Mouse (Mus musculus) R1 (cell line): ENCODE measurements around the gene Ppp1r3a.
A peak's percentile ranks its signal among the peaks of the same experiment; 100 is the strongest.
"Not testable (repeated sequence)": the region's sequence is repeated elsewhere in the genome, so short reads cannot be mapped to it uniquely, and the experiment has no call there.

Experiments used
- DNase-seq: peaks from one replicate; pipeline ENCODE4 v3.0.0-alpha.2; 2018; ENCODE audit warnings: low read depth, low spot score

Gene Ppp1r3a

DNA sequence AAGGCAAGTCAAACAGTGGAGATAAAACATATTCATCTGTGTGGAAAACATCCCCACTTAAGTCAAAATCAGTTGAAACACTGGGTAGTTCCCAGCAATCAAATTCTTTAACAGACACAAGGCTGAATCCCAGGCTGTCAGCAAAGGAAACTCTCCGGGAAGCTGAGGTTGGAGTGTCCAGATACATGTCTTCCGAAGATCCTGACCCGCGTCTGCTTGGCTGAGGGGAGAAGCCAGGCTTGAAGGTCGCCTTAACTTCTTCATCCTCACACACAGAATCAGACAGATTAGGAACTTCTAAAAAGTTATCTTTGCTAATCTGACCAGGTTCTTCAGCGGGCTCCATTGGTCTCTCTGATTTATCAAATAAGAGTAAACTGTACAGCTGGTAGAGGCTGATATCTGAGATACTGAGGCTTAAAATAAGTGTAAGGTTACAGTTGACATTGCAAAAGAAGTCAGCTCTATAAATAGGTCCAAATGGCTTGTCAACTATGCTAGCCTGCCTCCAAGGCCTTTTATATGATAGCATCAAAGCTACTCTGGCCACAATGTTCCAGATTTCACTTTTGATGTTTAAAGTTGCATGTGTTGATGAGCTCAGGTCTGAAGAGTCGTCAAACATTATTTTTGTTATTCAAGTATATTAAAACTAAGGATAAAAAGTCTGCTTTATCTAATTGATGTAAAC lies at the start of gene Ppp1r3a:
Gene Ppp1r3a, minus strand, starts transcription at position 374 of the 691 bp plus-strand sequence.
- no peak for DNase-seq

DNA sequence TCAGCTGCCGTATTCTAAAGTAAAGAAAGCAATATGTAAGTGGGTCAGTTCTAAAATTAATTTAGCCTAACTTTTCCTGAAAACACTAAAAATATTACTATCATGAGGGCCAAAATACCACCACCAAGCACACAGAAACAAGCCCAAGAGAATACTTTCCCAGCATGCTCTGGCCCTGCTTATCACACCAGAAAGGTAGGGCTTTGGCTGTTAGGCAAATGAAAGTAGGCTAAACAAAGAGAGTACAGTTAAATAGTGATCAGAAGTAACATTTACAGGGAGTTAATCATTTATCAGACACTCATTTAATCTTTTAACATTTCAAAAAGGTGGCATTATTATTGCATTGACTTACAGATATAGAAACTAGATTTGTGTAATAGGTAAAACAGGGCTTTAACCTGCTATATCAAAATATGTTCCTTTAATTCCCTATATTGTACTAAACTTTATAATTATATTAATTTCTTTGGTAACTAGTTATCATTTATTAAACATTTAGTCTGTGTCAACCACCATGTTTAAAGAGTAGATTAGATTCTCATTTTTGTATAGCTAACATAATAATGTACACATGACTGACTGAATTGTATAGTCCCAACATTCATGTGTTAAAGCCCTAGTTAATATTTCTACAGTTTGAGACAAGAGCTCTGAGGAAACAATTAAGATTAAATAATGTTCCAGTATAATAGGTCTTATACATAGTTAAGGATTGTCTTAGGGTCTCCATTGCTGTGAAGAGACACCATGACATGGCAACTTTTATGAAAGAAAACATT lies 32.3 kb upstream of the Ppp1r3a start:
- no peak for DNase-seq

DNA sequence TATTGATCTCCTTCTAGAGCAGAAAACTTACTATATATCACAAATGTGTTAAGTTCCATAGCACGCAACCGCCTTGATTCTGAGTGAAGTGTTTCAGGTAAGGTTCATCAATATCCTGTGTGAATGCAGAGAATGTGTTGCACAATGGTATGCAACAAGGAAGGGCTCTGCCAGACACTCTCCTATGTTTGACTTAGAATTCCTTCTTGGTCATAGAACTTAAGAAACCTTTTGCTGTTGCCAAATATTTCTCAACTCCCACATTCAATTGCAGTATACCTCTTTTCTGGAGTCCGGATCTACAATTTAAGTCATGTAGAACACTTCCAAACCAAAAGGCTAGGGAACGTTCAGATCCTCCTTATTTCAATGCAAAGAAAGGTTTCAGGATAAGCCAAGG lies 22.8 kb upstream of the Ppp1r3a start:
- no peak for DNase-seq

DNA sequence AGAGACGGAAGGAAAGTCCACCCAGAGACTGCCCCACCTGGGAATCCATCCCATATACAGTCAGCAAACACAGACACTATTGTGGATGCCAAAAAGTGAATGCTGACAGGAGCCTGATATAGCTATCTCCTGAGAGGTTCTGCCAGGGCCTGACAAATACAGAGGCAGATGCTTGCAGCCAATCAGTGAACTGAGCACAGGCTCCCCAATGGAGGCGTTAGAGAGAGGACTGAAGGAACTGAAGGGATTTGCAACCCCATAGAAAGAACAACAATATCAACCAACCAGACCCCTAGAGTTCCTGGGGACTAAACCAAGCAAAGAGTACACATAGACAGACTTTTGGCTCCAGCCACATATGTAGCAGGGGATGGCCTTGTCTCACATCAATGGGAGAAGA lies 16.6 kb upstream of the Ppp1r3a start:
- DNase-seq = no peak

DNA sequence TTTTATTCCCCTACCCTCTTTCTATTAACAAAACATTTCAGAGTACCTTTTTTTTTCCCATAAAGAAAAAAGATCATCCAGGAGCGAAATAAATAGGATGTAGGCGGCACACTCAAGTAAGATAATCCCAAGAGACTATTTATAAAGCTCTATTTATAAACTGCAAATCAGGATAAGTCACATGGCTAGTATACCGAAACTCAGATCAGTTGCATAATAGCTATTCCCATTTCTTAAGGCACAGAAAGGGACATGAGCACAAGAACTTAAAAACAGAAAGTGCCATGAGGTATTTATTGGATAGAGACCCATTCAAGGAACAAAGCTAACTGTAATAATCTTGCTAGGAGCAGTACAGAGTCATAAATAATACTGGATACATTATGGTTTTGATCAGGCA lies 2.4 kb upstream of the Ppp1r3a start:
- no peak for DNase-seq

DNA sequence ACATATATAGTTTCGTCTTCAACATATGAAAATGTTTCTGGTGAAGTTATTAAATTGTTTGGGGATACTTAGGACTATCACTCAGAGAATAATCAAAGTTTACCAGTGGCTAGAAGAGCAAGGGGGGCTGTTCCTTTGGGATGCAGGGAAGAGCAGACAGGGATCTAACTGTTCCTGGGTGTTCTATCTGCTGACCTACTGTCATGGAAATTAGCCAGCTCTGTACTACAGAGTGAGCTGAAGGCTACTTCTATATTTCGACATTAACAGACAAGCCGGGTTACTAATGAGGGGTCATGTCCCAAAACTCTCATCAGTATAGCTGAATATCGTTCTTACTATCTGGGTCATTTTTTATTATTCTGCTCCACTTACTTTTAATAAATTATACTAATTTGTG lies 1.6 kb downstream of the Ppp1r3a start:
- DNase-seq = no peak

DNA sequence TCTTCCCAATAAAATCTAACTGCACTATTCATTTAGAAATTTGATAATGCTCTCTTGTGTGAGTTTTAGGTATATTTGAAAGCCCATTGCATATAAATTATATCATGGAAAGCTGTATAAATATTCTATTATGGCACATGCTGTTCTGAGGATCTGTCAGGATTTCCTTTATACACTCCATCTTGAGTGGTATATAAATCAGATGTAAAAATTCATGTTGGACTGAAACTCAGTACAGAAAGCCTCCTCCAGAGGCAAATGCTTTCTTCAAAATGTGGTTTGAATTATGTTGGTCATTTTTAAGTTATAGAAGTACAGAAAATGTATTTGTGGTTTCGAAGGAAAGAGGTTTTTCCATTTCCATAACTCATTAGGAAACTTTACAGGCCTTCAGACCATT lies 2.9 kb downstream of the Ppp1r3a start:
- no peak for DNase-seq

DNA sequence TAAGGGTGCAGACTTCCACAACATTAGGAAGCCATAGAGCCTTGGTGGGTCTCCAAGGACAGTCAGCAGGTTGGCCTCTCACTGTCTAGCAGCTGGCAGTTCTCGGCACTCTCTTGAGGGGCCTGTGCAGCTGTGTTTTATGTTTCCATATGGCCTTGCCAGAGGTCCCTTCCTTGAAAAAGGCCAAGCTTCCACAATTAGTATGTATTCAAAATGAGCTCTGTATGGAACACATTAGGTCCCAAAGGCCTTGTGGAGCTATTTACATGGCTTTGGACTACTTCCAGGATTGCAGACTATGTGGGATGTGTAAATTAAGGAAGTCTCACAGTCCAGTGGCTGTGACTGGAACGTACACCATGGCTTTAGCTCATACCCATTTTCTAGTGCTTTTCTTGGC lies 8.1 kb downstream of the Ppp1r3a start:
- no peak for DNase-seq

DNA sequence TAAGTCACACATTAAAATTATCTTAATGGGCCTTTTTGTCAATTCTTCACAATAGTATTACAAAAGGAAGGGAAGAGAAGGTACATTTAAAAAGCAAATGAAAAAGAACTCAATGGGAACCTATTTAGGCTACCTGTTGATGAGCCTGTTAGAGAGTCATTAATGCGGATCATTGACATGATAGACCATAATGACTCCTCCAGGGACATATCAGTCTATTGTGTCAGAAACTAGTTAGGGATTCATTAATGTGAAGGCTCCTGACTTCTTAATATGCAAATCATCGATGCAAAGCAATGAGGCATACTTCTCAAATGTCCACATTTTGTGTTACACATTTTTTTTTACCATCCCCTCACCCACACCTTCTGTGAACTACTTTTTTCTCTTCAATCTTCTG lies 19.1 kb downstream of the Ppp1r3a start:
- no peak for DNase-seq

DNA sequence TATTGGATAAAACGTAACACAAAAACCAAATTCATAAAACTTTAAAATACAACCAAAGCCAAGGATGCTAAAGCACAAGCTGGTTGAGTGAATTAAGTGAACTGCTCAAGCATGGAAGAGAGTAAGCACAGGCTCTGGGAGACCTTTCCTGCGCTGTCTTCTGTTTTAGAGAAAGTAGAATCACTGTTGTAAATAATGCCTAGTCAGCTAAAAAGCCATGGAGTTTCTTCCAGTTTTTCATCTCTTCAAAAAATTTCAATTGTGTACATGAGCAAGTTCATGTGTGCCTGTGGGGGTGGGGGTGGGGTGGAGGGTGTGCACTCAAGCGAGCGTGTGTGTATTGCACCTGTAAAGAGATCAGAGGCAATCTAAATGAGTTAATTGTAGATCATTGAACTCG lies 24.1 kb downstream of the Ppp1r3a start:
- DNase-seq = no peak

DNA sequence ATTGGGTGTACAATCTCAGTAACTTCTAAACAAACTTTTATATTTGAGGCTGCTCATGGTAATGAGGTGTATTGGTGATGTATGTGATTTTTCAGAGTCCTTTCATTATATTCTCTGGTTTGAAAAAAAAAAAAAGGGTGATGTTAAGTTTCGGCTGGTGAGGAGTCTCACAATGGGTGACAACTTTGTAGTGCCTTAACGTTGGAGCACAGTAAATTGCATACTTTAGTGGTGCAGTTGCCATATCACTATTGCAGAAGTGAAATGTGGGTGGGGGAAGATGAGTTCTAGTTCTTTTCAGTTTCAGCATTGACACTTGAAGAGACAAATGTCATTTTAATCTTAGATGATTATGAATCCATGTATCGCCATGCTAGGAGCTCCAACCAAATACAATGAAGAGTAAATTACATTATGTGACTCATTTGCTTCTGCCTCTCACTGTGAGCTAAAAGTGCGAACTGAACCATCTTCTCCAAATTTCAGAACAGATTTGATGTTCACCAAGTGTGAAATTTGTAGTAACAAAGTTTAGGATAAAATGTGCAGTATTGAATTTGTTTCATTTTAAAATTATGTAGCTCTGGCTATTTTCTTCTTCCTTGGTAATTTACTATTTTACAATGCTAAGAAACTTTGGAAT lies 34.2 kb downstream of the Ppp1r3a start:
- DNase-seq = no peak

DNA sequence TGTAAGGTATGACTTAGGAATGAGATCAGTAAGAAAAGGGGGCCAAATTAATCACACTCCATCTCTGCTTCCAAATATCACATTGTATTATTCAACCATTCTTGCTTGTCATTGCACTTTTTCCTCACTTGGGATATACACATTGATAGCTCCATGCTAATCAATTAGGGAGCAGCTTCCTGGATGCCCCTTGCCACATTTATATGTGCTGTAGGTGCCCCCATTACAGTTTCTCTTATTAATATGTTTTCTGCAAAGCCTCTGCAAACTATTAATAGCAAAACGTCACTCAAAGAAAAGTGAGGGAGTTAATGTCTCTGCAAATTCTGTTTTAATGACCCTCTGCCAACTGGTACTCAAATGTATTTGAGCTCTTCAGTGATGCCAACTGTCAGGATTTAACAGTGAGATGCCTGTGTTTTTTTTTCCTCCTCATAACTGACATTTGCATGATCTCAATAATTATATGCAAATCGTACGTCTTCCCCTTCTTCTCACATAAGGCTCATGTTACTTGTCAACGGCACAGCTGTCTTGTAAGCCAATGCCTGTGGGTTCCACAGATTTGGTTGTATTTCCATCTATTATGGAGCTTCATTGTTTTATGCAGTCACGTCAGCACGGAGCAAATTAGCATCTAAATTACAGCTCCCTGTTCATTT lies 34.8 kb downstream of the Ppp1r3a start:
- DNase-seq = no peak

DNA sequence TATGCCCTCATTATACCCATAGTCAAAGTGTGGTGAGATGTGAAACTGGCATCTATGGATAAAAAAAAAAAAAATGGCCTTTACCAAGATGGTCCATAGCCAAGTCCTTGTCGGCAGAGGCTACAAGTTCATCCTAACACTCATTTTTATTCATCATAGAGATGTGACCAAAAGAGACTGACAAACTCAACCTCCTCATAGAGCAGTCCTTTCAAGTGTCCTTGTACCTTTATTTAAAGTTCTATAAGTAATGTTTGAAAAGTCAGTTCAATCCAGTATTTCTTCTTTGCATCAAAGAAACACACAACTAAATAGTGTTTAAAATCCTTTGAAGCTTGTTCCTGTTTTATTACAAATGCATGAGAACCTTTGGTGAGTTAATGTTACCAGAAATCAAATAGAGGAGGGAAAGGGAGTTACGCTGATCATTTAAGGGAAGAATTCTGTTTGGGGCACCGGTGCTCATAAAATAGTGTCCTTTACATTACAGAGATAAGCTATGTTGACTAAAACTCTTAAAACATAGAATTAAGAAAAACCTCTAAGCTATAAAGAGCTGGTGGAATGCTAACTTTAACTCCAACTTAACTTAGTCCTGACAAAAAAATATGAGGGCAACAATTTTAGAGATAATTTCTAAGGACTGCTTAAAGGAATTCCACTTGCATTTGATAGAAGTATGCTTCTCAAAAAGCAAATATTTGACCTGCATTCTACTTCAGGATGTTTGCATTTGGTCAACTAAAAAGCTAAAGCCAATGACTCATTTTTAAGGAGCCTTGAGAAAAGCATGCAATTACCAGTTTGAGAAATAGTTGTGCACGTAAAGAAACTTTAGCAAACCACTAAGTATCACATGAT lies 39.7 kb downstream of the Ppp1r3a start:
- no peak for DNase-seq

DNA sequence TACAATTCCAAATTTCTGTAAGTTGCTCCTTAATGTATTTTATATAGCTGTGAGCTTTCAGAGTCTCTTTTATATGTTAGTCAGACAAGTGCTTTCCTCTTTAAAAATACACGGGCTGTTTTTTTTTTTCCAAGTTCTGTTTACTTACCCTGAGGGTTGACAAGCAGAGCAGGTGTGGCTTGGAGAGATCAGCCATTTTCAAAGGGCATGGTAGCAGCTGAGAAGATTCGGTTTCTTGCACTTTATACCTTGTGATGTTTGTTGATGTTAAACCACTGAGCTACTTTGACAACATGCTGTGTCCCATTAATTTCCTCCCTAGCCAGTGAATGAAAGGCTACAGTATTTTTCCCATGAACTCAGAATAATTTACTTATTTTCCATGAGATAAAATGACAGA lies 42.9 kb downstream of the Ppp1r3a start:
- DNase-seq = no peak

DNA sequence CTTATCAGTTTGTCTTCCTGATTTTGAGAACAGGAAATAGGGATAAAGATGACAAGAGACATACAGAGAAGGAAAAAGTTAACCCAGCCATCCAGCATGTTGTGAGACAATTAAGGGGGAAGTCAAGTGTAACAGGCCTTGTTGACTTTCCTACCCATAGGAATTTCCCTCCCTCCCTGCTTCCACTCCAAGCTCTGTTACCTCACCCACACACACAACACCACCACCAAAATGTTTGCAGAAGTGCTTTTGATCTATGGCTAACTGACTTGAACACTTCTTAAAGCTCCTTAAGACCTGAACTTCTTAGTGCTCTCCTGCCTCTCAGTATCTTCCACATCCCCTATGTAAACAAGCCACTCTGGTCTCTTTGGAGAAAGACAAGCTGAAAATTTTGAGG lies 55.0 kb downstream of the Ppp1r3a start:
- DNase-seq = no peak

DNA sequence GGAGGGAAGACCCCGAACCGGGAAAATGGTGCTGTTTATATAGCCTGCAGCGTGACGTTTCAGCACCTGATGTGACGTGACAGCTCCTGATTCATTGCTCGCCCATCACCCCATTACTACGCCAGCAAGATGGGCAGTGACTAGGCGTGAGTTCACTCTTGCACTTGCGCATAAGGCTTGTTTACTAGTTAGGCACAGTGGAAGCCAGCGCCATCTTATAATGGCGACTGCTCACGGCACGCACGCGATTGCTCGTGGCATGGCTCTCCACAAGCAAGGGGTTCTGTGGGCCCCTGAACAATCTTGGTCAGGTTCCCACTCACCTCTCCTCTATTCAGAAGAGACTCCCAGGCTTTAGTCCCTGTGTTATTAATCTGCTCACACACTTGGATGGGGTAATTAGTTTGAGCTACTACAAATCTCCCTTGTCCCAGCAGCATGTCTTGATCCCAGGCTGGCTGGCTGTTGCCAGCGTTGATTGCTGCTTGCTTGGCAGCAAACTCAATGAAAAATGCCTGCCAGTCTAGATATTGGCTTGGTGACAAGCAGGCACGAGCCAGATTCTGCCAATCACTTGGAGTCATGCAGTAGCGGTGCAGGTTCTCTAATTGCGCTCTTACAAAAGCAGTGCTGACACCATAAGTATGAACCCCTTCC lies 75.7 kb downstream of the Ppp1r3a start:
- peak; percentile 4 for DNase-seq

DNA sequence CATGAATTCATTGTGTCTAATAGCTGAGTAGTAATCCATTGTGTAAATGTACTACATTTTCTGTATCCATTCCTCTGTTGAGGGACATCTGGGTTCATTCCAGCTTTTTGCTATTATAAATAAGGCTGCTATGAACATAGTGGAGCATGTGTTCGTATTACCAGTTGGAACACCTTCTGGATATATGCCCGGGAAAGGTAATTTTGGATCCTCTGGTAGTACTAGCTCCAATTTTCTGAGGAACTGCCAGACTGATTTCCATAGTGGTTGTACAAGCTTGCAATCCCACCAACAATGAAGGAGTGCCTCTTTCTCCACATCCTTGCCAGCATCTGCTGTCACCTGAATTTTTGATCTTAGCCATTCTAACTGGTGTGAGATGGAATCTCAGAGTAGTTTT lies 86.1 kb downstream of the Ppp1r3a start:
- not testable (repeated sequence) for DNase-seq

DNA sequence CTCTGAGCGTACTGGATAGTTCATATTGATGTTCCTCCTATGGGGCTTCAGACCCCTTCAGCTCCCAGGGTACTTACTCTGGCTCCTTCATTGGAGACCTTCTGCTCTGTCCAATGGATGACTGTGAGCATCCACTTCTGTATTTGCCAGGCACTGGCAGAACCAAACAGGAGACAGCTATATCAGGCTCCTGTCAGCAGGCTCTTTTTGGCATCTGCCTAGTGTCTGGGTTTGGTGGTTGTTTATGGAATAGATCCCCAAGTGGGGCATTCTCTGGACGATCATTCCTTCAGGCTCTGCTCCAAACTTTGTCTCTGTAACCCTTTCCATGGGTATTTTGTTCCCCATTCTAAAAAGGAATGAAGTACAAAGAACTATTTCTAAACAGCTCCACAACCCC lies 87.4 kb downstream of the Ppp1r3a start:
- not testable (repeated sequence) for DNase-seq
